Mouse (Mus musculus) heart, adult 9 months (tissue): ENCODE results near the gene Krtap13.
"Not testable (repeated sequence)": the region's sequence is repeated elsewhere in the genome, so short reads cannot be mapped to it uniquely, and the experiment has no call there.

Experiments used
- DNase-seq, 2 experiments: peaks; one replicate each; pipeline ENCODE4 v3.0.0; 2022; ENCODE audit warnings: low spot score in 2 of 2

The Krtap13 gene

DNA sequence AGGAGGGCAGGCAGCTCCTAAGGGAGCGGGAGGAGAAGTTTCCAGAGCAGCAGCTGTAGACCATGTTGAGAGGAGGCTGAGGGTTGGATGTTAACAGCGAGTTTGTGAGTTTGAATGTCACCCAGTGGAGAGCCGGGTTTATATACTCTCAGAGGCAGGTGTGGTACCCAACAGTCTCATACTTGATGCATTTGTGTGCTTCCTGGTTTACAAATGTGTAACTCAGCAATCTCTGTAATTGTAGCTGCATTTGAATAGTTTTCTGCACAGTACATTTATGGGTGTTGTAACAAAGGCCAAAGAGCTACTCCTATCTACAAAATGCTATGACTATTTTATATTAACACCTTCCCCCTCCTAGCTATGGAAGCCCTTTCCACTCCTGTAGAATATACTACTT is at the start of gene Krtap13:
Gene Krtap13, minus strand, starts transcription at position 101 of the 400 bp plus-strand sequence.
- DNase-seq = not testable (repeated sequence)

DNA sequence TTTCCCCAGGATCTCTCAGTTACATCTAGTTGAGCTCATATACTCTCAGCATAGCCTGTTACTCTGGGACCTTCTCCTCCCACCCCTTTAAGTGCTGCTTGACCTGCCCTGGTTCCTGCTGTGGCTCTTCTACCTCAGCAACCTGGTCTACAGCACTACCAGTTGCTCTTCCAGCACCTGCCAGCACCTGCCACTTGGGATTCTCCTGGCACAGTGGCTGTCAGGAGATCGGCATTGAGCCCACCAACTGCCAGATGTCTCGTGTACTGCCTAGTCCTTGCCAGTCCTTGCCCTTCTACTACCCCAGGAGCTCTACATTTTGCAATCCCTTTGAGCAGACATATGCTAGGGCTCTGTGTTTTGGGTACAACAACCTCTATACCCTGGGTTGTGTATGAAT is 35.4 kb upstream of the Krtap13 start:
- DNase-seq = no peak

DNA sequence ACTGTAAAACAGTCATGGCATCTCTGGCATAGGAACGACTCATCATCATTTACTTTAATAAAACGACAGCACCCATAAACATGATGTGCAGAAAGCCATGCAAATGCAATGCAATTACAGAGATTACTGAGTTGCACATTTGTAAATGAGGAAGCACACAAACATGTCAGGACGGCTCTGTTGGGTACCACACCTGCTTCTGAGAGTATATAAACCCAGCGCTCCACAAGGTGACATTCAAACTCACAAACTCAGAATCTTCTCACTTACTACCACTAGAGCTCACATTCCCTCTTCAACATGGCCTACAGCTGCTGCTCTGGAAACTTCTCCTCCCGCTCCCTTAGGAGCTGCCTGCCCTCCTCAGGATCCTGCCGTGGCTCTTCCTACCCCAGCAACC is 26.2 kb upstream of the Krtap13 start, which contains the start of gene Gm5965:
Gene Gm5965, plus strand, starts transcription at position 301 of the 400 bp plus-strand sequence.
- DNase-seq = no peak

DNA sequence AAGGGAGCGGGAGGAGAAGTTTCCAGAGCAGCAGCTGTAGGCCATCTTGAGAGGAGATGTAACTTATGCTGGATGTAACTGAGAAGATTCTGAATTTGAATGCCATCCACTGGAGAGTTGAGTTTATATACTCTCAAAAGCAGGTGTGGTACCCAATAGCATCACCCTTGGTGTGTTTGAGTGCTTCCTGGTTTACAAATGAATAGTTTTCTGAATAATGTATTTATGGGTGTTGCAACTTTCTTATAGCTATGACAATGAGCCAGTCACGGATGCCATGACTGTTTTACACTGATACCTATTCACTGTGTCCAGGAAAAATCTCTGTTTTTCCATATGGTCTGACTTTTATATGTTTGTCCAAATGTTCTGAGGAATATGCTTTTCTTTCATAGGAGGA is 22.7 kb upstream of the Krtap13 start, which contains the start of gene 2310057N15Rik:
Gene 2310057N15Rik, minus strand, starts transcription at position 101 of the 400 bp plus-strand sequence.
- DNase-seq = no peak

DNA sequence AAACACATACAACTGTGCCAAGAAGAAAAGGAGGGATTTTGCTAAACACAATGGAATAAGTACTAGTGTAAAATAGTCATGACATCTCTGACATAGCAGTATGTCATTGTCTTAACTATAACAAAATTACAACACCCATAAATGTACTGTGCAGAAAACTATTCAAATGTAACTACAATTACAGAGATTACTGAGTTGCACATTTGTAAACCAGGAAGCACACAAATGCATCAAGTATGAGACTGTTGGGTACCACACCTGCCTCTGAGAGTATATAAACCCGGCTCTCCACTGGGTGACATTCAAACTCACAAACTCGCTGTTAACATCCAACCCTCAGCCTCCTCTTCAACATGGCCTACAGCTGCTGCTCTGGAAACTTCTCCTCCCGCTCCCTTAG is 7.1 kb upstream of the Krtap13 start, which contains the start of gene 2310034C09Rik:
Gene 2310034C09Rik, plus strand, starts transcription at position 301 of the 400 bp plus-strand sequence.
- not testable (repeated sequence) for DNase-seq

DNA sequence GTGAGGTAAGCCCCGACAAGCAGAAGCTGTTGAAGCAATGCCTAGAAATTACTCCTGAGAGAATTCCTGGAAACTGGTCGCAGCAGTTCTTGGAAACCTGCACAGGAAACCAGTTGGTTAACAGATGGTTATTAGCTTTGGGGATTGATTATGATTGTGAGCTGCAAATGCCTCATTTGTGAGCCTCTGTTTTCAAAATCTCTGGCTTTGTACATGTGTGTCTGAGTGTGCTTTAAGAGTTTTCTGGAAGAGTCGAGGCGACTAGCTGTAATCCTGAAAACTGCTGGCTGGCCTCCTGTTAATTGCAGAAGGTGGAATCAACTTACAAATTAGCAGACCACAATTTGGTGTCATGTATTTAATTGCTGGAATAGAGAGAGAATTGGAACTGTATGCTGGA is 3.5 kb downstream of the Krtap13 start:
- DNase-seq = no peak

DNA sequence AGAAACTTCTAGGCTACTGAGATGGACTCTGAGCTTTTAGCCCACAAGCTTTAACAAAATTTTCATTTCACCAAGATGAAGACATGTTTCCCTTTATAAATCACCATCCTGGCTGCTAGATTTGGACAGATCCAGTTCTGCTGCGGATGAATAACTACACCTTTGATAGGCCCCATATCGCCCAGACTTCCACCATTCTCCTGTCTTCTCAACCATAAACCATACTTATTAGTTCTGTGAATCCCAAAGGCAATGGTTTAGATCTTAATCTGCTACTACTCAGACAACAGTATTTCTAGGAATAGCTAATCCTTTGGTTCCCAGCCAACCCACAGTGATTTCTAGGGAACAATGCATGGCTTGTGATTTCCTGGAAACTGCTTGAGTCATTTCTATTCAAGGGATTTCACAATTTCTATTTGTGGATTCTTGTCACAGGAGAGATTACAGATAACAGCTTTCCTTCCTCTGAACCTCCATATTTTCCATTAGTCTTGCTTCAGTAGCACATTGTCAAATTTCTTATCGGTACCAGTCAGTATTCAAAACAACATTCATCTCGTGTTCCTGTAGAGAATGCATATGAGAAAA is 6.6 kb downstream of the Krtap13 start:
- no peak for DNase-seq

DNA sequence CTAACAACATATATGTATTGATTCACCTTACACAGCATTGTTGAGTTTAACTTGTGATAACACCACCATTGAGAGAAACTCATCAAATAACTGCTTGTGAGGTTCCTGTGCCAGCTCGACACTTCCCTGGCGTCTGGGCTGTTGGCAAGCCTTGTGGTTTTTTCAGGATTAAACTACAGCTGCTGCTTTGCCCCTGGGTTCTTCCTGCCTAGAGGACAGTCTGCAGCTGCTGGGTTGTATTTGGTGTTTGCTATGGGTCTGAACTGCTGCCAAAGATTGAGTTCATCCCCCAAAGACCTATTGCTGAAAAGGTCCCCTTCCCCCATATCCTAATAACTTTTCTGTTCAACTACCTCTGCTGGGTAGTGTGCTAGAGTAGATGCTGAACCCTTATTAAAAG is 16.0 kb downstream of the Krtap13 start:
- DNase-seq = no peak

DNA sequence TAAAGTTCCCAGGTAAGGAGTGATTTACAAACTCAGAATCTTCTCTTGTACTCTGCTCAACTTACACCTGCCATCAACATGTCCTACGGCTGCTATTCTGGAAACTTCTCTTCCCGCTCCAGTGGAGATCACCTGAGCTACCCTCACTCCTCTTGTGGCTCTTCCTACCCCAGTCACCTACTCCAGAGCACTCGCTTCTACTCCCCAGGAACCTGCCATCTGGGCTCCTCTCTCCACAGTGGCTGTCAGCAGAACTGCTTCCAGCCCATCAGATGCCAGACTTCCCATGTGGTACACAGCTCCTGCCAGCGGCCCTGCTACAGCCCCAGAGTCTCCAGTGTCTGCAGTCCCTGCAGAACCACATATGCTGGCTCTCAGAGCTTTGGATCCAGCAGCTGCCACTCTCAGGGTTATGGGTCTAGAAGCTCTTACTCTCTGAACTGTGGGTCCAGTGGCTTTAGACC is 22.6 kb downstream of the Krtap13 start, which contains the start of gene Krtap13-1:
Gene Krtap13-1, plus strand, starts transcription at position 51 of the 464 bp plus-strand sequence.
- no peak for DNase-seq

DNA sequence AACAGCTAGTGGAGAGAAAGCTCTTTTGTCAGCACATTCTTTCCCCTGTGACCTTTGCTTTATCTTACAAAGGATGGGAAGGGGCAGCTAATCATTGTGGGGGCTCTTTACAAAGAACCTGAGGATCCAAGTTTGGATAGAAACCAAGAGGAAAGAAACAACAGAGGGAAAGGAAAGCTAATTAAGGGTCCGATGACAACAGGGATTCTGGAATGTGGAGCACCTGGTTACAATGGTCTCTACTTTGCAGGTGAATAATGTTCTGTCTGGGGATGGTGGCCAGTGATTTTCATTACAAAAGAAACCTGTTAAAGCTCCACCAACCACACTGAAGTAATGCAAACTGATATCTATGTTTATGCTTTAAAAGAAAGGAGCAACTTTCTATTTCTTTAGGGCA is 31.4 kb downstream of the Krtap13 start:
- DNase-seq = no peak

DNA sequence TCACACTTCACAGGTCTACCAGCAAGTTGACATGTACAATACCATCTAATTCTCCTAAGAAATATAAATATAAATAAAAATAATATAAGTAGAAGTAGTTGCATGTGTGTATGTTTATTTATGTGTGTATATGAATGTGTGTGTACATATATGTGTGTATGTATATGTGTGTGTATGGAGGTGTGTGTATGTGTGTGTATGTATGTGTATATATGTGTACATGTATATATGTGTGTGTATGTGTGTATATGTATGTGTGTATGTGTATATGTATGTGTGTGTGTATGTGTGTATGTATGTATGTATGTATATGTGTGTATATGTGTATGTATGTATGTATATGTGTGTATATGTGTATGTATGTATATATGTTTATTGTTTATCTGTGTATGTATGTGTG is 34.9 kb downstream of the Krtap13 start:
- DNase-seq = no peak

DNA sequence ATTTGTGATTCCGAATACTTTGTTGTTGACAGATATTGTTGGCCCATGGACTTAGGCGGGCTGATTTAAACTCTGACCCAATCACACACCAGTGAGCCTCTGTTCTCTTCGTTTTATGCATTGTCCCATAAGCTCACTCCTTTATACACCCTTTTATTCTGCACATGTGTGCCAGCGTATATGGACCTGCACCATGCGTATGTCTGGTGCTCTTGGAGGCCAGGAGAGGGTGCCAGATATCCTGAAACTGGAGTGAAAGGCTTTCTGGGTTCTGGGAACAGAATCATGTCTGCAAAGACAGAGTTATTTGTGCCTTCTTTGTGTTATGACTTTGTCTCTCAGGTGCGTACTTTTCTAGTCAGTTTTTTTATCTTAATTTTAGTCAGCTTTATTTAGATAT is 40.2 kb downstream of the Krtap13 start:
- no peak for DNase-seq

DNA sequence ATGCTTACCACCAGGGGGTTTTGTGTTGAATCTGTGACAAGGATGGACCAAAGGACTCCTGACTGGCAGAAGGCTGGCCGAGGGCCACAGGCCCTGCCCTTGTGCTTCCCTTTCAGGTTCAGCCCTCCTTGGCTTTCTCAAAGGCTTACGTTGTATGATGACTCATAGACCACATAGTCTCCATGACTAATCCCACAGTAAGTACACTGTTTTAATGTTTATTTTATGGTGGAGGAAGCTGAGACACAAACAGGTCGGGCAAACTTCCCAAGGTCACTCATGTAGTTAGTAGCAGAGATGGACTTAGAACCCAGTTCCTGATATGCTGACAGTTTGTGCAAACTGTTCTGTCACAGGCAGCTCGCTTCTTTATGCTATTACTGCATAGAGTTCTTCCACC is 40.7 kb downstream of the Krtap13 start:
- no peak for DNase-seq

DNA sequence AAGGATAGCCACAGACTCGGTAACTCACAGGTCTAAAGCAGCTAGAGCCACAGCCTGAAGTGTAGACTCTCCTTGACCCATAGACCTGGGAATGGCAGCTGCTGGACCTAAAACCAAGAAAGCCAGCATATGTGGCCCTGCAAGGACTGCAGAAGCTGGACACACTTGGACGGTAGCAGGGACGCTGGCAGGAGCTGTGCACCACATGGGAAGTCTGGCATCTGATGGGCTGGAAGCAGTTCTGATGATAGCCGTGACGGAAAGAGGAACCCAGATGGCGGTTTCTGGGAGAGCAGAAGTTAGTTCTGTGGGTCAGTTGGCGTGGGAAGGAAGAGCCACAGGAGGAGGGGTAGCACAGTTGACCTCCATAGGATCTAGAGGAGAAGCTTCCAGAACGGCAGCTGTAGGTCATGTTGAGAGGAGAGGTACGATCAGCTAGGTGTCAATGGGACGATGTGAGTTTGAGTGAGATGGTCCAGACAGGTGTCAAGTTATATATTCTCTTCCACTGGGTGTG is 43.9 kb downstream of the Krtap13 start, which contains the start of gene 2310061N02Rik:
Gene 2310061N02Rik, minus strand, starts transcription at position 467 of the 517 bp plus-strand sequence.
- no peak for DNase-seq

DNA sequence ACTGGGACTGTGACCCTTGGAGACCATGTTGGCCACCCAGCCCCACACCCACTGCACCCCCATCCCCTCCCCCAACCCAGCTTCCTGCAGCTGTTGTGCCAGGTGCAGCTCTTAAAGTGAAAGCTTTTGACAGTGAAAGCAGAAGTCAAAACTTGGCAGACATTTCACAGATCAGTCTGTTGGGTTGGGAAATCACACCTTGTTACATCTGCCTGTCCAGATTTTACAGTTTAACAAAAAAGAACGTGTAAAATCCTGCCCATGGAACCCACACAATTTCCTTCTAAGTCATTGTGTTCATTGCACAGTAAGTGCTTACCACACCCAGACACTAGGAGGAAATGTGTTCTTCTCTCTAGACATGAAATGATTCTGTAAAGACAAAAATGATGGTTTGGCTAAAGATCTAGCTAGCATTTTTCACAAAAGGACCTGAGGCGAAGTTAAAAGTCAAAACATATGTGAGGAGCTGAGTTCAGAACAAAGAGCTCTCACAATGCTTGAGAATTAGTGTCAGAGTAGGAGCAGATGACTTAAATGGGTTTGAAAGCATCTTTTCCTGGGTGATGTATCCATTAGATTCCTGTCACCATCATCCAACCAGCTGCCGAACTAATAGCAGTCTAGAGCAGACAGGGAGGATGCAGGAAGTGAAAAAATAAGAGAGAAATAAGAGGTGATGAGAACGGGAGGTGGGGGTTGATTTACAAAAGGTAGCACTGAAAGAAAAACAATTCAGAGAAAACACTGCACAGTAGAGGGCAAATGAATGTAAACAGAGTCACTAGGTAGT is 50.2 kb downstream of the Krtap13 start:
- DNase-seq = no peak
